Mouse (Mus musculus): Measurements from ENCODE around the gene Npr1.

- no peak for TF ChIP-seq CTCF (IDR thresholded peaks at IDR 0.05; ENCODE audit: low read depth, low read length)
- no peak for TF ChIP-seq POLR2A (IDR thresholded peaks at IDR 0.05; ENCODE audit: extremely low read depth, insufficient read depth, low read length)
Observed at GRCm38 (mm10) chr3:90506362-90506761, 40.7 kb upstream of the Npr1 start.
